Mouse (Mus musculus): Measurements from ENCODE around the gene Specc1l.
A peak's percentile ranks its signal among the peaks of the same experiment; 100 is the strongest.

DNA sequence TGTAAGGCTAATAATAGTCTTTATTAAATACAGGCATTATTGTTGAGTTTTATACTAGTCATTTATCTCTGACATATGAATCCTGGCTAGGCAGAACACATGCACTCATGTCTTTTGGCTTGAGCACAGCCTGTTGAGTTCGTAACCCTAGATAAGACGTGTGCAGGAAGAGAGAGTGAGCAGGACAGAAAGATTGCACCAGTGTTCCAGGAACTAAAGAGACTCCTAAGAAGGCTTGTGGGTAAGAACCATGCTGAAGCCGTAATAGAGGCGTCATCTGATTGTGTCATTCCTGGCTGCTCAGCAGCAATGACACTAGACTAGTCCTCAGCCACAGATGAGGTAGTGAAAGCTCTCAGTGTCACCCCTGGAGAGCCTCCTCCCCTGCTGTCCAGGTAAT, 61.1 kb downstream of the Specc1l start:
- TF ChIP-seq GATA1 (IDR thresholded peaks at IDR 0.05; ENCODE audit: borderline replicate concordance, low read length) (peak; percentile 18; the same call in 1 of the 3 replicates), FLI1 (IDR thresholded peaks at IDR 0.05; ENCODE audit: low read length) (no peak)

Data from megakaryocyte, embryonic 14.5 days (primary cell).